Mouse (Mus musculus) bone marrow, adult 2 months (tissue): ENCODE measurements around the gene Ces2a.

Experiments
- CTCF ChIP-seq: fragments of 200-500 bp; IDR thresholded peaks from 2 replicates; pipeline ENCODE4 v1.5.1; 2011; ENCODE audit warnings: low read length, control low read depth; ENCODE audit not compliant: control insufficient read depth, insufficient read depth
- POLR2A ChIP-seq: fragments of 200-500 bp; IDR thresholded peaks from 2 replicates; pipeline ENCODE4 v1.6.1; 2011; ENCODE audit warnings: low read depth, mild to moderate bottlenecking, control low read depth, low read length, borderline replicate concordance; ENCODE audit not compliant: control insufficient read depth

DNA sequence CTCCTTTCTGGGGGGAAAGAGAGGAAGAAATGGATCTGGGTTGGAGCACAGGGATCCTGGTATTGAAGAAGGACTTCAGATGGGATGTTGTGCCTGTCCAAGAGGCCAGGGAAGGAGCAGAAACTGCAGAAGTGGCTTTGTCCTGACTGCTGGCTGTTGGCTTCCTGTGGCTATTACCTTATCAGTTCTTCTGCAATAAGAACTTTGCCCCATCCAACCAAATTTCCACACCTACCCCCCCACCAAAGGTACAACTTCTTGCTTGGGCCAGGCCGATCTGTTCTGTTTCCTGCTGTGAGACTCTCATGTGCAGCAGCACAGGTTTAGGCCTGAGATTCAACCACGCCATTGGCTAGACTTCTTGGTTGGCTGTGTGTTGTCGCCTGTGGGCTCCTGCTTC is 36.6 kb downstream of the Ces2a start:
- TF ChIP-seq CTCF (no peak), POLR2A (no peak)
